Mouse (Mus musculus) urinary bladder, postnatal 10 days (tissue): Measurements from ENCODE around the gene Slc46a3.

Experiments used
- DNase-seq: peaks from one replicate; pipeline ENCODE4 v3.0.0; 2022; ENCODE audit warnings: low spot score

Slc46a3 gene

GRCm38 (mm10) chr5:147845319-147845718 lies 49.3 kb downstream of the Slc46a3 start:
- DNase-seq, result no peak

GRCm38 (mm10) chr5:147843340-147843739 lies 51.3 kb downstream of the Slc46a3 start:
- DNase-seq, result no peak

- DNase-seq, result no peak
Observed at GRCm38 (mm10) chr5:147839418-147839817, 55.2 kb downstream of the Slc46a3 start.

- DNase-seq, result no peak
Observed at GRCm38 (mm10) chr5:147834841-147835500, 59.6 kb downstream of the Slc46a3 start.

GRCm38 (mm10) chr5:147832842-147833241 lies 61.8 kb downstream of the Slc46a3 start:
- no peak for DNase-seq

GRCm38 (mm10) chr5:147828846-147829245 lies 65.8 kb downstream of the Slc46a3 start:
- DNase-seq, result no peak
